7 mouse cellular contexts compared by ENCODE assay signal in the genomic region with DNA sequence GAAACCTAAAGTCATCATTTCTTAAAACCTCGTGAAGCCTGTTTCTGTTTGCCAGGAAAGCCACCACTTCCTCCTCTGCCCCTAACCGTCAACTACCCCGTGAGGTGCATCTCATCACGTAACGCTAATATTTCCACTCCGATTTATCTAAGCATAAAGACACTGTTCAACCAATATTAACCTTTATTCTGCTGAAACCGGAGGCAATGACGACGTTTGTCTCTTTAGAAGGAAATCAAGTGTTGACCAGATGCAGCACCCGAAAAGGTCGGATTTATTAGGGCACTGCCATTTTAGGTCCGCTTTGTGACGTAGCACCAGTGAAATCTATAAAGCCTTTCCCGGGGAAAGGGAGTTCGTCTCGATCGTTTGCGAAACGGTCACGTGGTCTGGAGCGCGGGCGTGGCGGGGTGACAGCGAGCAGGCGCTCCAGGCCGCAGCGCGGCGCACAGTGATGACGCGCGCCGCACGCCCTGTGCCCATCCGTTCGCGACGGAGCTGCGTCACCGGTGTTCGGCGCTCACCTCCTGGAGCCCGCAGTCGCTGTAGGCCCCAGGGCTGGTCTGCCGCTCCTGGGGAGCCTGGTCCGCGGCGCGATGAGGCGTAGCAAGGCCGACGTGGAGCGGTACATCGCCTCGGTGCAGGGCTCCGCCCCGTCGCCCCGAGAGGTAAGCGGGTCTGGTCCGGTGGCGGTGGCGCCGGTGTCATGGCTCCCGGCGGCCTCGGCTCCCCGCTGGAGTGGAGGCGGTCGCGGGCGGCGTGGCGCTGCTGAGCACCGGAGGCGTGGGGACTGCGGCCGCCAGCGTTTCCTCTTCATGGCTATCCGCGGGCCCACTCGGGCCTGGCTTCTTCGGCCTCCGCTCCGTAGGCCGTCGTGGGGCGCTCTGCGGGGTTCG. TPM values are rescaled to one million over a fixed set of nuclear protein-coding genes. Genes with fewer than 3 reads are reported as not detected.
DNase-seq lines count a peak whose midpoint lies in the region; ATAC-seq lines count a peak whose summit lies in the region.

A gene (plus strand): TSS at position 537 of the 896 bp plus-strand sequence.

- peak; percentile 98 for DNase-seq in adrenal gland, postnatal 25 days
- DNase-seq in heart, adult 11 months = peak; percentile 100
- peak; percentile 99 for DNase-seq in kidney, adult 18-20 months
- peak; percentile 96 for DNase-seq in limb, embryonic 11.5 days (ENCODE audit: low spot score)
- peak; percentile 100 for DNase-seq in midbrain, embryonic 14.5 days
- peak; percentile 96 for DNase-seq in spleen, adult 18-20 months

- H3K4me2 ChIP-seq in embryonic facial prominence, embryonic 12.5 days (replicated peaks) = peak within 1 kb of the TSS; percentile 63
- H3K4me2 ChIP-seq in limb, embryonic 11.5 days (ENCODE audit: low read depth, severe bottlenecking) = peak within 1 kb of the TSS; percentile 51
- peak within 1 kb of the TSS; percentile 82 for H3K4me2 ChIP-seq in midbrain, embryonic 14.5 days (ENCODE audit: low read length)

- H3K4me3 ChIP-seq in embryonic facial prominence, embryonic 12.5 days = peak within 1 kb of the TSS; percentile 98
- H3K4me3 ChIP-seq in limb, embryonic 11.5 days (ENCODE audit: low read depth, low read length) = peak within 1 kb of the TSS; percentile 98
- H3K4me3 ChIP-seq in midbrain, embryonic 14.5 days (replicated peaks; ENCODE audit: low read depth, low read length) = peak within 1 kb of the TSS; percentile 97

- no peaks in the 10 kb centered on the region for H3K27me3 ChIP-seq in embryonic facial prominence, embryonic 12.5 days
- no peaks in the 10 kb centered on the region for H3K27me3 ChIP-seq in limb, embryonic 11.5 days (ENCODE audit: control insufficient read depth, insufficient read depth, low read length)
- no peaks in the 10 kb centered on the region for H3K27me3 ChIP-seq in midbrain, embryonic 14.5 days (ENCODE audit: control insufficient read depth, insufficient read depth, low read length)

- ATAC-seq in embryonic facial prominence, embryonic 12.5 days (ENCODE audit: insufficient number of reproducible peaks, insufficient read depth, low FRiP score, low TSS enrichment) = peak; percentile 97
- peak; percentile 97 for ATAC-seq in limb, embryonic 11.5 days (ENCODE audit: insufficient number of reproducible peaks, low FRiP score, low TSS enrichment, low read depth)
- peak; percentile 99 for ATAC-seq in midbrain, embryonic 14.5 days (ENCODE audit: low FRiP score, low TSS enrichment)

- H3K27ac ChIP-seq in embryonic facial prominence, embryonic 12.5 days = peak within 1 kb of the TSS; percentile 94
- H3K27ac ChIP-seq in limb, embryonic 11.5 days (replicated peaks; ENCODE audit: low read depth, low read length) = peak within 1 kb of the TSS; percentile 91
- peak within 1 kb of the TSS; percentile 95 for H3K27ac ChIP-seq in midbrain, embryonic 14.5 days (replicated peaks; ENCODE audit: low read depth, low read length)

- H3K36me3 ChIP-seq in embryonic facial prominence, embryonic 12.5 days = no peaks in the 10 kb centered on the region
- H3K36me3 ChIP-seq in limb, embryonic 11.5 days (ENCODE audit: control insufficient read depth, insufficient read depth, low read length) = no peaks in the 10 kb centered on the region
- no peaks in the 10 kb centered on the region for H3K36me3 ChIP-seq in midbrain, embryonic 14.5 days (ENCODE audit: control insufficient read depth, insufficient read depth, low read length)

- H3K9me3 ChIP-seq in embryonic facial prominence, embryonic 12.5 days = no peaks in the 10 kb centered on the region
- H3K9me3 ChIP-seq in limb, embryonic 11.5 days (ENCODE audit: control insufficient read depth, low read length) = no peaks in the 10 kb centered on the region
- no peaks in the 10 kb centered on the region for H3K9me3 ChIP-seq in midbrain, embryonic 14.5 days (ENCODE audit: control insufficient read depth, low read length)

- WGBS in embryonic facial prominence, embryonic 12.5 days = under 1% methylated on average over 91 of the region's 91 CpGs
- under 1% methylated on average over 81 of the region's 91 CpGs for WGBS in limb, embryonic 11.5 days
- under 1% methylated on average over 91 of the region's 91 CpGs for WGBS in midbrain, embryonic 14.5 days

- peaks cover 6% of the 10 kb centered on the region; the same call in 1 of the 2 replicates for H3K4me1 ChIP-seq in embryonic facial prominence, embryonic 12.5 days
- no peaks in the 10 kb centered on the region for H3K4me1 ChIP-seq in limb, embryonic 11.5 days (ENCODE audit: control insufficient read depth, insufficient read depth, low read length)
- no peaks in the 10 kb centered on the region for H3K4me1 ChIP-seq in midbrain, embryonic 14.5 days (ENCODE audit: control insufficient read depth, insufficient read depth, low read length)

- H3K9ac ChIP-seq in embryonic facial prominence, embryonic 12.5 days = peak within 1 kb of the TSS; percentile 98
- peak within 1 kb of the TSS; percentile 94 for H3K9ac ChIP-seq in limb, embryonic 11.5 days (ENCODE audit: low read length)
- H3K9ac ChIP-seq in midbrain, embryonic 14.5 days (replicated peaks; ENCODE audit: low read length) = peak within 1 kb of the TSS; percentile 94

RNA-seq across cellular contexts. Expression of the gene that starts here (rescaled TPM):
- total RNA-seq in adrenal gland, postnatal 25 days (2021) = 69.2 and 73.2 TPM in 2 replicates
- 26.8 and 28.6 TPM in 2 replicates for polyA plus RNA-seq in embryonic facial prominence, embryonic 12.5 days (2016; fragmentation: Nextera tagmentation; extraction: Ambion mirVana)
- polyA plus RNA-seq in limb, embryonic 11.5 days (2014; fragmentation: Nextera tagmentation; extraction: Ambion mirVana) = 32.0 and 34.3 TPM in 2 replicates
- 32.7 and 35.6 TPM in 2 replicates for polyA plus RNA-seq in midbrain, embryonic 14.5 days (2014; fragmentation: Nextera tagmentation; extraction: Ambion mirVana)

Comparison
In these comparisons a context has a peak if more than half of its experiments do, and no peak if none do; other contexts are left out.
1. Peak in every context shown above with its lines: DNase-seq, ATAC-seq, H3K4me3 ChIP-seq and H3K27ac ChIP-seq.